Mouse (Mus musculus) hindbrain, postnatal 0 days (tissue): ENCODE results near the gene Cript. TPM values are rescaled to one million over a fixed set of nuclear protein-coding genes. Genes with fewer than 3 reads are reported as not detected.
A peak's percentile ranks its signal among the peaks of the same experiment; 100 is the strongest.

Experiments
- ATAC-seq: fragments of 200-750 bp; cut with Nextera tagmentation; 2 replicates; pipeline ENCODE4 v1.8.0; 2017; ENCODE audit warnings: mild to moderate bottlenecking, moderate TSS enrichment, moderate library complexity
- DNase-seq: peaks from one replicate; pipeline ENCODE4 v3.0.0-alpha.2; 2015; ENCODE audit warnings: low spot score
- H3K27ac ChIP-seq: fragments of 300-500 bp; sonication (generic); 2 replicates; pipeline ENCODE4 v1.5.1; 2014; ENCODE audit warnings: mild to moderate bottlenecking
- H3K27me3 ChIP-seq: fragments of 300-500 bp; sonication (generic); 2 replicates; pipeline ENCODE4 v1.6.1; 2014; ENCODE audit warnings: low read length, mixed read lengths; ENCODE audit not compliant: insufficient read depth
- H3K36me3 ChIP-seq: fragments of 300-500 bp; sonication (generic); 2 replicates; pipeline ENCODE4 v1.6.1; 2014; ENCODE audit warnings: low read length, mixed read lengths; ENCODE audit not compliant: insufficient read depth
- H3K4me1 ChIP-seq: fragments of 300-500 bp; sonication (generic); 2 replicates; pipeline ENCODE4 v1.6.1; 2014; ENCODE audit warnings: antibody characterized with exemption, low read length, mixed read lengths; ENCODE audit not compliant: insufficient read depth
- H3K4me2 ChIP-seq: fragments of 300-500 bp; sonication (generic); 2 replicates; pipeline ENCODE4 v1.6.1; 2014; ENCODE audit warnings: low read depth, mild to moderate bottlenecking, low read length, moderate library complexity, mixed read lengths
- H3K4me3 ChIP-seq: fragments of 300-500 bp; sonication (generic); 2 replicates; pipeline ENCODE4 v1.5.1; 2014; ENCODE audit warnings: low read length
- H3K9ac ChIP-seq: fragments of 300-500 bp; sonication (generic); replicated peaks from 2 replicates; pipeline ENCODE4 v1.6.1; 2014; ENCODE audit warnings: mild to moderate bottlenecking, low read length, moderate library complexity, mixed read lengths
- H3K9me3 ChIP-seq: fragments of 300-500 bp; sonication (generic); 2 replicates; pipeline ENCODE4 v1.6.1; 2016; ENCODE audit warnings: low read length, mixed read lengths
- CTCF ChIP-seq: IDR thresholded peaks from 2 replicates; pipeline ENCODE4 v1.5.1; 2016; ENCODE audit warnings: antibody characterized with exemption, control low read depth, low read depth
- WGBS: fragments of 180-500 bp; shearing (Covaris S2); extraction: QIAGEN DNeasy Blood & Tissue Kit; methylation state at CpG from one replicate; pipeline ENCODE4 v1.1.7; 2014; 5-methylcytosine and 5-hydroxymethylcytosine counted together
- polyA plus RNA-seq: library from polyadenylated mRNA; unstranded; fragments of >200 nt; fragmentation: Nextera tagmentation; extraction: Ambion mirVana; gene quantifications from 2 replicates; pipeline ENCODE4 v1.2.1, GENCODE M21; 2015
- total RNA-seq: library from RNA; depleted of rRNA; stranded (reverse); fragments of >200 nt; gene quantifications from 2 replicates; pipeline ENCODE4 v1.2.3, GENCODE M21; 2014

Gene Cript
- total and polyA plus RNA-seq, 2 experiments from 2014 or later: 37.3 to 184 TPM

GRCm38 (mm10) chr17:87055051-87055459 lies 29.7 kb downstream of the Cript start:
- peak; percentile 76 for DNase-seq
- H3K36me3 ChIP-seq: no peaks in the 10 kb centered on the region
- peaks cover 5% of the 10 kb centered on the region; the same call in 1 of the 2 replicates for H3K4me1 ChIP-seq
- peak overlapping the region; percentile 57 for H3K27ac ChIP-seq
- peak; percentile 88 for ATAC-seq
- no peaks in the 10 kb centered on the region for H3K9me3 ChIP-seq
- no peaks in the 10 kb centered on the region for H3K27me3 ChIP-seq
- no peak for TF ChIP-seq CTCF
- H3K4me3 ChIP-seq: no peak overlapping the region
- WGBS: 37% methylated on average over 5 of the region's 5 CpGs
- H3K9ac ChIP-seq: no peak overlapping the region
- H3K4me2 ChIP-seq: no peak overlapping the region

GRCm38 (mm10) chr17:87055663-87056062 lies 30.3 kb downstream of the Cript start:
- WGBS: 61% methylated on average over 1 of the region's 1 CpGs
- Histone ChIP-seq H3K36me3 (no peaks in the 10 kb centered on the region), H3K27ac (peak overlapping the region; percentile 57; the same call in 1 of the 2 replicates)

GRCm38 (mm10) chr17:87056761-87057160 lies 31.4 kb downstream of the Cript start:
- WGBS: 91% methylated on average over 7 of the region's 7 CpGs
- no peak overlapping the region for H3K27ac ChIP-seq
- H3K36me3 ChIP-seq: no peaks in the 10 kb centered on the region
- no peak for TF ChIP-seq CTCF
- H3K27me3 ChIP-seq: no peaks in the 10 kb centered on the region
- H3K4me3 ChIP-seq: no peak overlapping the region
- no peak overlapping the region for H3K9ac ChIP-seq
- H3K4me2 ChIP-seq: no peak overlapping the region
- ATAC-seq (no peak), DNase-seq (no peak)
- H3K9me3 ChIP-seq: no peaks in the 10 kb centered on the region
- H3K4me1 ChIP-seq: peaks cover 5% of the 10 kb centered on the region; the same call in 1 of the 2 replicates

More at GRCm38 (mm10) chr17:87055663-87056062, 30.3 kb downstream of the Cript start:
- Histone ChIP-seq H3K4me2 (no peak overlapping the region), H3K4me3 (no peak overlapping the region), H3K4me1 (peaks cover 5% of the 10 kb centered on the region; the same call in 1 of the 2 replicates), H3K27me3 (no peaks in the 10 kb centered on the region), H3K9ac (no peak overlapping the region), H3K9me3 (no peaks in the 10 kb centered on the region)
- no peak for ATAC-seq
- DNase-seq: no peak
- no peak for TF ChIP-seq CTCF

GRCm38 (mm10) chr17:87057486-87058266 lies 32.3 kb downstream of the Cript start:
- no peak for TF ChIP-seq CTCF
- Histone ChIP-seq H3K4me3 (no peak overlapping the region), H3K4me2 (no peak overlapping the region), H3K4me1 (peaks cover 5% of the 10 kb centered on the region; the same call in 1 of the 2 replicates), H3K9ac (no peak overlapping the region), H3K27ac (no peak overlapping the region), H3K36me3 (no peaks in the 10 kb centered on the region), H3K27me3 (no peaks in the 10 kb centered on the region), H3K9me3 (no peaks in the 10 kb centered on the region)
- DNase-seq (no peak), ATAC-seq (no peak)
- 62% methylated on average over 8 of the region's 8 CpGs for WGBS

DNA sequence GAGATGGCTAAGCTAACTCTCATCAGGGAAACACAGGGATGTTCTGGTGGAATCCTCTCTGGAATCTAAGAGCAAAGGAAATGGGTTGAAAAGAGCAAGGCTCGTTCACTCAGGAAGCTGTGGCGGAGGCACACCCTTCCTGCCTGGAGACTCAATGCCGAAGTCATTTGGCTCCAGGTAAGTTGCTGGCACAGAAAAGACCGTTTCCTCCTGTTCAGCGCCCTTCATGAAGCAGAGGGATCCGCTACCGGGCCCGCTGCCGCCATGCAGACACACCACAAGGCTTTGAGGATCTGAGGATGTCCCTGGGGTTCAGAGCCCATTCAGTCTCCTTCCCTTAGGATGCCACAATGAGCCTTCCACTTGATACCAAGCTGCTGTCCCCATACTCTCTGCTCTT lies 37.3 kb downstream of the Cript start:
- no peaks in the 10 kb centered on the region for H3K4me1 ChIP-seq
- H3K4me3 ChIP-seq: no peak overlapping the region

DNA sequence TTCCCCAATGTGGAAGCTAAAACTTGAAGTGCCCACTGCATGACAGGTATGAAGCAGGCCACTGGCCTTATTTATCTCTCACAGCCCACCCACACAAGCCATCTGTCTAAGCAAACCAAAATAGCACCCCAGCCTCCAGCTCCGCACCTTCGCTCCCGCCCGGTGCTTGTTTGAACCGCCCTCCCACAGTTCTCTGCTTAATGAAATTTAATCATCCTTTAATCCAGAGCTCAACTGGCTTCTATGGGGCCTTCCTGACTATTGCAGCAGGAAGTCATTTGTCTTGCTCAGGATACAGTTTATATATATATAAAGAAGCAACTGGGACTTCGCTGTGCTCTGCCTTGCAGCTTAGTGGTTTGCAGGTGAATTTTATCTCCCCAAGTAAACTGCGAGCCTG lies 38.1 kb downstream of the Cript start:
- DNase-seq (no peak), ATAC-seq (no peak)
- no peaks in the 10 kb centered on the region for H3K36me3 ChIP-seq
- 81% methylated on average over 7 of the region's 7 CpGs for WGBS
- H3K4me1 ChIP-seq: no peaks in the 10 kb centered on the region
- no peak overlapping the region for H3K27ac ChIP-seq
- no peaks in the 10 kb centered on the region for H3K9me3 ChIP-seq
- no peak overlapping the region for H3K4me2 ChIP-seq
- no peak overlapping the region for H3K4me3 ChIP-seq
- H3K27me3 ChIP-seq: no peaks in the 10 kb centered on the region
- no peak for TF ChIP-seq CTCF
- no peak overlapping the region for H3K9ac ChIP-seq

More for the DNA sequence above, 37.3 kb downstream of the Cript start:
- Histone ChIP-seq H3K9ac (no peak overlapping the region), H3K27ac (no peak overlapping the region), H3K4me2 (no peak overlapping the region), H3K36me3 (no peaks in the 10 kb centered on the region), H3K27me3 (no peaks in the 10 kb centered on the region), H3K9me3 (no peaks in the 10 kb centered on the region)
- no peak for ATAC-seq
- WGBS: 91% methylated on average over 9 of the region's 9 CpGs
- no peak for TF ChIP-seq CTCF
- no peak for DNase-seq

- Histone ChIP-seq H3K4me3 (no peak overlapping the region), H3K9me3 (no peaks in the 10 kb centered on the region), H3K36me3 (no peaks in the 10 kb centered on the region), H3K9ac (no peak overlapping the region), H3K4me2 (no peak overlapping the region), H3K27ac (no peak overlapping the region), H3K27me3 (no peaks in the 10 kb centered on the region), H3K4me1 (no peaks in the 10 kb centered on the region)
- TF ChIP-seq CTCF: no peak
- ATAC-seq: no peak
- DNase-seq: no peak
- WGBS: 81% methylated on average over 6 of the region's 6 CpGs
Observed at GRCm38 (mm10) chr17:87063969-87064368, 38.6 kb downstream of the Cript start.
